Mouse (Mus musculus): Measurements from ENCODE around the gene Rdm1.

DNA sequence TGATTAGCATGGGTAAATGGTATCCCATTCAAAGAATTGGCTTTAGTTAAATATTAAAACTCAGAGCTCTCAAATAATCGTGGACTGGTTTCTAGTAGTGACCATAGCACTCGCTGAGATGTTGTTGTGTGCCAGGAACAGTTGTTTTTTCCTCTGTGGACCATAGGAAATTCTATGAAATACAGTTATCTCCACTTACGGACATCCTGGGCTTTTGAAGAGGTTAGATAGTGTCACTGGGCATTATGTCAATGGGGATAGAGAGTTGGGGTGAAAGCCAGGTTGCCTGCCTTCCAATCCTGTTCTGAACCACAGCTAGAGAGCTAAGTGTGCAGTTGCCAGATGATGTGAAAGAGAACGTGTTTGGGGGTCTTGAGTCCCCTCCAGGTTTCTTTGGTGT, 41.2 kb upstream of the Rdm1 start:
- no peak for TF ChIP-seq CTCF (IDR thresholded peaks at IDR 0.05; ENCODE audit: low read depth, low read length)
- no peak for TF ChIP-seq POLR2A (IDR thresholded peaks at IDR 0.05; ENCODE audit: borderline replicate concordance, low read depth, low read length)

Data from bone marrow macrophage, adult 2 months (primary cell).